Mouse (Mus musculus) lung, embryonic 15.5 days (tissue): ENCODE measurements around the gene Acox3. TPM values are rescaled to one million over a fixed set of nuclear protein-coding genes. Genes with fewer than 3 reads are reported as not detected.

Experiments
- ATAC-seq: fragments of 200-750 bp; cut with Nextera tagmentation; 2 replicates; pipeline ENCODE4 v1.8.0; 2017; ENCODE audit warnings: moderate number of reproducible peaks, borderline replicate concordance; ENCODE audit not compliant: low FRiP score, low TSS enrichment; ENCODE audit errors: extremely low read depth
- H3K27ac ChIP-seq: fragments of 300-500 bp; sonication (generic); 2 replicates; pipeline ENCODE4 v1.5.1; 2015; ENCODE audit warnings: moderate library complexity, mild to moderate bottlenecking, inconsistent platforms
- H3K27me3 ChIP-seq: fragments of 300-500 bp; sonication (generic); 2 replicates; pipeline ENCODE4 v1.6.1; 2015; ENCODE audit warnings: inconsistent platforms
- H3K36me3 ChIP-seq: fragments of 300-500 bp; sonication (generic); 2 replicates; pipeline ENCODE4 v1.6.1; 2015; ENCODE audit warnings: inconsistent platforms
- H3K4me1 ChIP-seq: fragments of 300-500 bp; sonication (generic); 2 replicates; pipeline ENCODE4 v1.6.1; 2015; ENCODE audit warnings: inconsistent platforms
- H3K4me2 ChIP-seq: fragments of 300-500 bp; sonication (generic); 2 replicates; pipeline ENCODE4 v1.6.1; 2015; ENCODE audit warnings: inconsistent platforms, mild to moderate bottlenecking, moderate library complexity
- H3K4me3 ChIP-seq: fragments of 300-500 bp; sonication (generic); 2 replicates; pipeline ENCODE4 v1.5.1; 2015; ENCODE audit warnings: mild to moderate bottlenecking, inconsistent platforms
- H3K9ac ChIP-seq: fragments of 300-500 bp; sonication (generic); 2 replicates; pipeline ENCODE4 v1.6.1; 2015; ENCODE audit warnings: inconsistent platforms
- H3K9me3 ChIP-seq: fragments of 300-500 bp; sonication (generic); 2 replicates; pipeline ENCODE4 v1.6.1; 2016; ENCODE audit warnings: inconsistent platforms
- WGBS: fragments of 180-500 bp; shearing (Covaris S2); methylation state at CpG from one replicate; pipeline ENCODE4 v1.1.7; 2015; 5-methylcytosine and 5-hydroxymethylcytosine counted together
- polyA plus RNA-seq: library from polyadenylated mRNA; unstranded; fragments of >200 nt; fragmentation: Nextera tagmentation; extraction: Ambion mirVana; gene quantifications from 2 replicates; pipeline ENCODE4 v1.2.1, GENCODE M21; 2015

The Acox3 gene
- polyA plus RNA-seq, 1 experiment from 2014 or later, result 13.5 TPM

- Histone ChIP-seq H3K36me3 (no peaks in the 10 kb centered on the region), H3K27me3 (no peaks in the 10 kb centered on the region), H3K27ac (no peak overlapping the region), H3K4me3 (no peak overlapping the region), H3K9ac (no peak overlapping the region), H3K4me1 (peaks cover 7% of the 10 kb centered on the region), H3K9me3 (no peaks in the 10 kb centered on the region), H3K4me2 (no peak overlapping the region)
- WGBS, result 72% methylated on average over 9 of the region's 9 CpGs
- ATAC-seq, result no peak
These were observed 79.2 kb downstream of the Acox3 start for GRCm38 (mm10) chr5:35662021-35662545.

Other genes with a start within 250 kb of the Acox3 start
- gene Hmx1, start 193.9 kb upstream of the Acox3 start, polyA plus RNA-seq, result 0.10 and 0.27 TPM in 2 replicates
- gene Cpz, start 57.3 kb upstream of the Acox3 start, polyA plus RNA-seq, result 5.8 and 8.7 TPM in 2 replicates
- gene Trmt44, start 8.0 kb upstream of the Acox3 start, polyA plus RNA-seq, result 8.0 and 8.5 TPM in 2 replicates
- 26.0 and 29.2 TPM in 2 replicates for gene Htra3, start 96.7 kb downstream of the Acox3 start, polyA plus RNA-seq
- gene Sh3tc1, start 156.9 kb downstream of the Acox3 start, polyA plus RNA-seq, result 11.0 and 11.6 TPM in 2 replicates
- 0.27 and 0.62 TPM in 2 replicates for gene Ablim2, start 174.8 kb downstream of the Acox3 start, polyA plus RNA-seq